Mouse (Mus musculus) adrenal gland, adult 2 months (tissue): ENCODE measurements at regions not wholly inside any gene's neighbourhood (a gene's known extent, or its start where the extent isn't known, plus 50 kb on each side); places are given as distances from the start of the nearest gene placed in this dataset.

Experiments used
- DNase-seq: peaks from one replicate; pipeline ENCODE4 v3.0.0; 2021

DNA sequence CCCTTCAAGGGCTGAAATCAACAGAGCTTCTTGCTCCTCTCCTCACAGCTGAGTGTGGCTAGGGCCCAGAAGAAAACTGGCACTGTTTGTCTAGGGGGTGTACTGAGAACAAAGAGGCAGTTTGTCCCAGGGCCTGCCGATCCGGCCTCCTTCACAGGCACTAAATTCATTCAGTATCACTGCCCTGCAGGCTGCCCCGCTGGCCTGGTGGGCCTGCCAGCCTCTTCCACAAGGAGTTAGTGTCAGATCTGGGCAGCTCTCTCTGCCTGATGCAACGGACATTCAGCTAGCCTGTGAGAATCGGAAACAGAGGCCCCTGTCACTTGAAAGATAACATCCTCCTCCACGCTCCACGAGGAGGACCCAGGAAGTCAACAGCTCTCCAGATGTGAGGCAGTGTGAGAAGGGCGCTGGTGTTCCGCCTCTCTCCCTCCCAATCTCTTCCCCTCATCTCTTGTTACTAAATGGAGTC, 83.5 kb upstream of the Usp24 start:
- no peak for DNase-seq

DNA sequence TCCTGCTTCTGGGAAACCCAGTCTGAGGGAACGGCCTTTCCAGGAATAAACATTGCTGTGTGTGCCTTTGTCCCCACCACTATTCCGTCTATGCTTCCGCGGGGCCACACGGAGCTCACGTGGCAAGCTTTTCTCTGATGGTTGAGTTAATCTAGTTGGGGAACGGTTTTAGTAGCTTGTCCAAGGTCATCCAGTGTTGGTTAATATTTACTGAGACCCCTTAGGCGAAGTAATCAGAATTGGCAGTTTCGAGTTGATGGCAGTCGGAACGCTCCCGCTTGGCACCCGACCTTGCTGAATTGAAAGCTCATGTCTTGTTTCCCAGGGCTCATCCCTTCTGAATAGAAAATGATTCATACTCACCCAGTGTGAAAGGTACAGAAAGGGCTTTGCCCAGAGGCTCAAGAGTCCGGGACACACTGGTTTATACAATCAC, 71.6 kb upstream of the Usp24 start:
- no peak for DNase-seq

DNA sequence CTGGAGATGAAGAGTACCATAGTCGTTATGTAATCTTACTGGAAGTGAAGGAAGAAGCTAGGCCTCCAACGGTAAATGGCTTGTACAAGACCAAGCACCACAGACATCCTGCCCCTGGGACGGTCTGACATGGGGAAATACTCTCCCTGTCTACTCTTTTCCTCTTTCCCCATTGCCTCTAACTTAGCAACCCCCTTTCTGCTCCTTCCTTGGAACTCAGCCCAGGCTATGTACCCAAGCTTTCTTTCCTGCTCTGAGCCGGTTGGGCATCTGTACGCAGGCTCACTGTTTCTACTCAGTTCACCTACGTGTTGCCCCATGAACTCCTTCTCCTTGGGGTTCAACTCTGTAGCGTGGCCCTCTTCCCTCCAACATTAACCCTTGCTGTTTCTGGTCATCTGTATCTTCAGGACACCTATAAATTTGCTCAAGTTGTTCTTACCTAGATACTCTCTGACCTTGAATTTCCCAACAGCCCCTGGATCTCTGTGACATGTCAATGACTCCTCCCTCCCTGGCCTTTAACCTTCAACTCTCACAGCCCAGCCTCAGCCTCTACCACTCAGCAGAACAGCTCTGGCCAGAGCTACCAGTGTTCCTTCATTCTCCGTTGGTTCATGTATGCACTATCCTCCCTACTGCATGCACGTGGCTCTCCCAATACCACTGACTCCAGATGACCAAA, 71.0 kb upstream of the Usp24 start:
- no peak for DNase-seq

DNA sequence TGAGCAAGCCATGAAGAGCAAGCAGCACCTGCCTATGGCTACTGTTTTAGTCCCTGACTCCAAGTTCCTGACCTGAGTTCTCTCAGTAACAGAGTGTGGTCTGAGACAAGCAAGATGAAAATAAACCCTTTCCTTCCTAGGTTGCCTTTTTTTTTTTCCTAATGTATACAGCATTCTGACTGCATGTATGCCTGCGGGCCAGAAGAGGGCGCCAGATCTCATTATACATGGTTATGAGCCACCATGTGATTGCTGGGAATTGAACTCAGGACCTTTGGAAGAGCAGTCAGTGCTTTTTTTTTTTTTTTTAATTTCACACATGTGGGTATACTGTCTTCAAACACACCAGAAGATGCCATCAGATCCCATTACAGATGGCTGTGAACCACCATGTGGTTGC, 69.3 kb upstream of the Usp24 start:
- no peak for DNase-seq

DNA sequence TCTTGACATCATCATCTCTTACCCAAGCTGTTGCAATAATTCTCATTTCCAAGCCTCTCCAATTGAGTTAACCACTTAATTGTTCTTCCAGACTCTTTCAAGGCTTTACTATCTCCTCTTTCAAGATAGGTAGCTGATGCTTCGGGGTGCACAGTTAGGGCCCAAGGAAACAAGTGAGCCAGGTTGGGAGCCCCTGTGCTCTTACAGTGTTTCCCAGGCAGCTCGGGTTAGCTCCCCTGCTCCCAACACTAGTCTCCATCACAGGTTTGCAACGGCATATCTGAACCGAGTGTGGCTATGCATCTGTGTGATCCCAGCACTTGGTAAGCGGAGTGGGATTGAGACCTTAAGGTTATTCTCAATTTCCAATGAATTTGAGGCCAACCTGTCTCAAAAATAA, 68.6 kb upstream of the Usp24 start:
- DNase-seq = no peak

DNA sequence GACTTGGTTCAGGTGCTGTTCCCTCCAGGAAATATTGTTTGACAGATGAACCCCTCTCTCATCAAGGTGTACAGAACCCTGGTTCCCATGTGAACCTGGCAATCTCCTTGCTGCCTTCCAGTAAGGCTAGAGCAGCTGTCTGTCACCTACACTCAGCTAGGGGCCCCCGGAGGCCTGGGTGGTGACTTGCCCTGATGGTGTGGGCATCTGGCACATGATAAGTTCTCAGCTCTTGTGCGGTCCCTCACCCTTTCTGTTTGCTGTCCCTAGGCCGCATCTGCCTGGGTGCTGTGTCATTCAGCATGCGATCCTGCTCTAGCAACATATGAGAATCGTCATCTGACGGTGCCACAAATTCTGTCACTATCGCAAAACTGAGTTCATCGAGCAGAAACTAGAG, 67.7 kb upstream of the Usp24 start:
- no peak for DNase-seq

DNA sequence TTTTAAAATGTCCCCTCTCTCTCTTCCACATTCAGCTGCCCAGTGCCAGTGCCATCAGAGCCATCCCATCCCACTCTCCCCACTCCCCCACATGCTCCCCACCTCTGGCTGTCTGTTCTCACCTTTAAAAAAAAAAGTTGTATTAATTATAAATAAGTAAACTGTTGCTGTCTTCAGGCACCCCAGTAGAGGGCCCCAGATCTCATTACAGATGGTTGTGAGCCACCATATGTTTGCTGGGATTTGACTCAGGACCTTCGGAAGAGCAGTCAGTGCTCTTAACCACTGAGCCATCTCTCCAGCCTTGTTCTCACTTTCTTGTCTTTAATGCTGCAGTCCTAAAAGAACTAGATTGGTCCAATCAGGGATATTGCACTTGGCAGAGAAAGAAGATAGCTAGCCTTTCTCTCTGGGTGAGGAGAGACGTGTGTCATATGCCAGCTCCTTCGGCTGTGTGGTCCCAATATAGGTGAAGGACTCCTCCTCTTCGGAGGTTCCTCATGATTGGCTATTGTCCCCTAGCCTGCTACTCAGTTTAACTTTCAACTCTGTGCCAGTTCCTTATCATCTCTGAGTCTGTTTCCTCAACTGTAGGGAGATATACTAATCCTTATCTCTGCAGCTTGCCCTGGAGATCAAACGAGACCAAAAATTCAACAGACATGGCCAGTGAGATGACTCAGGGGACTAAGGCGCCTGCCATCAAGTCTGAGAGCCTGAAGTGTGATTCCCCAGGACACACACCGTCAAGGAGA, 66.8 kb upstream of the Usp24 start:
- no peak for DNase-seq

DNA sequence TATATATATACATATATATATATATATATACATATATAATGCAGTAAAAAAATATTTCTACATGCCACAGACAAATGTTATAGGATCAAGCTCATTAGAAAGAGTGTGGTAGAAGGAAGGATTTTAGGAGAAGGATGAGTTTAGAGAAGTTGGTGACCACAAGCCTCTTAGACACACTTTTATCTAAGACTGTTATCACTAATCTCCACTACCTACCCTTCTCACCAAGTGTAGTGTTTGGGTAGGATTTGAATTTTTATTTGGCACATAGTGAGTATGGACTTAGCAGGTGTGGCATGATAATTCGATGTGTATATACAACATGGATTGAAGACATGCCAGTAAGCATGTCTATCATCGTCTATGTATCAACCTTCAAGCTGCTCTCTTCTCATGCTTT, 66.0 kb upstream of the Usp24 start:
- DNase-seq = no peak

DNA sequence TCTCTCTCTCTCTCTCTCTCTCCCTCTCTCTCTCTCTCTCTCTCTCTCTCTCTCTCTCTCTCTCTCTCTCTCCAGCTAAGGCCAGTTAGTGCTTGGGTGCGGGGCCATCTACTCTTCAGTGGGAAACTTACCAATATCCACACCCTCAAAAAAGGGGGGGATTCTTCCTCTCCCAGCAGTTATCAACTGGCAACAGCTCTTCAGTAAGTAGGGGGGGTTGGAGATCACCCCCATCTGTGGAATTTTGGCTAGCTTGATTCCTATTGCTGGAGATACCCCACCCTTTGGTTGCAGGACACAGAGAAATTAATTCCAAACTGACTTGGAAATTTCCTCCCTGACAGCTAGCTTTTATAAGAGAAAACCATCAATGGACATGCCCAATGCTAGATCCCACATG, 64.6 kb upstream of the Usp24 start:
- no peak for DNase-seq

DNA sequence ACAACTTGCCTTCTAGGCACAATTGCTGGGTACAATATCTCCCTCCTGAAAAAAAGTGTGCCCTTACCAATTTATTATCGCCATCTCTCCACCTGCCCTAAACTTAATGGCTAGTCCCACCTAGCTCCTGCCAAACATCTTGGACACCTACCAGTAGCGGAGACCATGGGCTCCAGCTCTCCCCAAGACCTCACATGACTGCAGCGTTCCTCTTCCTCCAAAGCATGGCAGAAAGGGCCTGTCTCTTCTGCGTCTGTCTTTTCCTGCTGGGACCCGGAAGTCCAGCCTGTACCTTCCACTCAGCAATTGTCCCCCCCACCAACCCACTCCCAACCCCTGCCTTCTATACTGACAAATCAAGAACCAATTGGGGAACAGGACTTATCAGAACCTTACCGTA, 63.1 kb upstream of the Usp24 start:
- DNase-seq = no peak

DNA sequence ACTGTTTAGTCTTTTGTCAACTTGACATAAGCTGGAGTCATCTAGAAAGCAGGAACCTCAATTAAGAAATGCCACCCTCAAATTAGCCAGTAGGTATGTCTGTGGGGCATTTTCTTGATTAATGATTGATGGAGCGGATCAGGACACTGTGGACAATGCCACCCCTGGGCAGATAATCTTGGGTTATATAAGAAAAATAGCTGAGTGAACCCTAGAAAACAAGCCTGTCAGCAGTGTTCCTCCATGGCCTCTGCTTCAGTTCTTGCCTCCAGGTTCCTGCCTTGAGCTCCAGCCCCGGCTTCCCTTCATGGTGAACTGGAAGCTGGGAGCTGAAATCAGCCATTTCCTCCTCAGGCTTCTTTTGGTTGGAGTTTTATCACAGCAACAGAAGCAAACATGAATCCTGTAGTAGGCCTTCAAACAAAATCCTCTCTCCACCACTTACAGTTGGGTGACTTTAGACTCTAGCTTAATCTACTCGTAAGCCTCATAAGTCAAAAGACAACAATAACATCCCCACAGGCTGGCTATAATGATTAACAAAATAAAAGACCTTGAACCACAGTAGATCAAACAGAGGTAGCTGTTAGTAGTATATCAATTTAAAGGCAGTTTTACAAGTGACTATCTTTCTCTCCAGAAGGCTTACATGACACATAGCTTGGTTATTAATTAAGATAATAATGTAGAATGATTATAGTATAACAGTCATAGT, 61.1 kb upstream of the Usp24 start:
- DNase-seq = no peak

DNA sequence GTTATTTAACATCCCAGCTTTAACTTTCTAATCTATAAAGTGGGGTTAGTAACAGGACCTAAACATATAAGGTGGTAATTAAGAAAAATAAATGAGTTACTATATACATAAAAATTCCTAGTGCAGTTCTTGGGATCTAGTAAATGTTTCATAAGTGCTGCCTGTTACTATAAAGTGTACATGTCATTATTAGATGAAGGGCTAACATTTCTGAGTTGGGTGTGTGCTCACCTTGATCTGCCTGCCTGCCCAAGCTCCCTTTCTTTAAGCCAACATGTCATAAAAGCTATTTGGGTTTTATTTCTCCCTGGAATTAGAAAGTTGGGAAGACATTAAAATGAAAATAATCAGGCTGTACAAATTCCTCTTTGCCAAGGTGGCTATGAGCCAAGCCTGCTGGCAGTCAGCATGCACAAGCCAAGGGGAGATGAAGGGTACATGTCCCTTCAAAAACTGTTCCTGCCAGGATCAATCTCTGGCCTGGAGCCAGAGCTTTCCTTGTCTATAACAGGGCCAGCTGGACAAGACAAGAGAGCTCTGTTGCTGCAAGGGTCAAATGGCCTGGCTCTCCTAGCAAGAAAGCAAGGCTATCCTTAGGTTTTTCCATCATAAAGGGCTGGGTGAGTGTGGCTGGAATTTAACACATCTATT, 59.9 kb upstream of the Usp24 start:
- peak; percentile 56 for DNase-seq

DNA sequence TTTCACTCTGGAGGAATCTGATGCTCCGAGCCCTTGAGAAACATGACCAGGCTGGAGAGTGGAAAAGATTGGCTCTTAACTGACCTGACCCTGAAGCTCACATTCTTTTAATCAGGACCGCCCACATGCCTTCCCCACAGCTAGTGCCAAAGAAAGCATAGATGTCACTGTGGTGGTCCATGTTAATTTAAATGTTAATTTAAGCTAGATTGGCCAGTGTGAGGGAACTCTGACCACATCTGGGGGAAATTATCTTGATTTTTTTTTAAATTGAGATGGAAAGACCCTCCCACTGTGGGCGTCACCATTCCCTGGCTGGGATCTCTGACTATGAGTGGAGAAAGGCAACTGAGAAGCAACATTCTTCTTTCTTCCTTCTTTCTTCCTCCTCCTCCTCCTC, 54.6 kb upstream of the Usp24 start:
- DNase-seq = no peak

DNA sequence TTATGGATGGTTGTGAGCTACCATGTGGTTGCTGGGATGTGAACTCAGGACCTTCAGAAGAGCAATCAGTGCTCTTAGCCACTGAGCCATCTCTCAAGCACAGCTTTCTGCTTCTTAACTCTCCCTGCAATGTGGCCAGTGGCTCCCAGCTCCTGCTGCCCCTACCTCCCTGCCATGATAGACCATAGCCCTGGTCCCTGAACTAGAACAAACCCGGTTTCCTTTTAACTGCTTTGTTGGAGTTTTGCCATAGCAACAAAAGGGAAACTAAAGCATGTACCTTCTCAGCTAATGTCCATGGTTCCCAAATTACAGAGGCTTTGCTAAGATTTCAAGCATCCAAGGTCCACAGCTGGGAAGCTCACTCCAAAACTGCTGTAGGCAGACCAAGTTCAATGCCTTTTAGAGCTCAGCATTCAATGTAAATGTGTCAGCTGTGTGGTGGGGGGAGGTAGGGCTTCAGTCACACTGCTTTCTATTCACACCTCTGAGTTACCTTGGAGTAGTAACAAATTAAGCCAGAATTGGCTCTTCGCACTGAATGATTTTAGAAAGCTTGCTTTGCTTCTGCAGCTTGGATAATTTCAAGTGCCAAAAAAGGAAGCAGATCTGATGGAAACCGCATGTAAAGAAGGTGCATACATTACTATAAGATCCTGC, 54.0 kb upstream of the Usp24 start:
- no peak for DNase-seq

DNA sequence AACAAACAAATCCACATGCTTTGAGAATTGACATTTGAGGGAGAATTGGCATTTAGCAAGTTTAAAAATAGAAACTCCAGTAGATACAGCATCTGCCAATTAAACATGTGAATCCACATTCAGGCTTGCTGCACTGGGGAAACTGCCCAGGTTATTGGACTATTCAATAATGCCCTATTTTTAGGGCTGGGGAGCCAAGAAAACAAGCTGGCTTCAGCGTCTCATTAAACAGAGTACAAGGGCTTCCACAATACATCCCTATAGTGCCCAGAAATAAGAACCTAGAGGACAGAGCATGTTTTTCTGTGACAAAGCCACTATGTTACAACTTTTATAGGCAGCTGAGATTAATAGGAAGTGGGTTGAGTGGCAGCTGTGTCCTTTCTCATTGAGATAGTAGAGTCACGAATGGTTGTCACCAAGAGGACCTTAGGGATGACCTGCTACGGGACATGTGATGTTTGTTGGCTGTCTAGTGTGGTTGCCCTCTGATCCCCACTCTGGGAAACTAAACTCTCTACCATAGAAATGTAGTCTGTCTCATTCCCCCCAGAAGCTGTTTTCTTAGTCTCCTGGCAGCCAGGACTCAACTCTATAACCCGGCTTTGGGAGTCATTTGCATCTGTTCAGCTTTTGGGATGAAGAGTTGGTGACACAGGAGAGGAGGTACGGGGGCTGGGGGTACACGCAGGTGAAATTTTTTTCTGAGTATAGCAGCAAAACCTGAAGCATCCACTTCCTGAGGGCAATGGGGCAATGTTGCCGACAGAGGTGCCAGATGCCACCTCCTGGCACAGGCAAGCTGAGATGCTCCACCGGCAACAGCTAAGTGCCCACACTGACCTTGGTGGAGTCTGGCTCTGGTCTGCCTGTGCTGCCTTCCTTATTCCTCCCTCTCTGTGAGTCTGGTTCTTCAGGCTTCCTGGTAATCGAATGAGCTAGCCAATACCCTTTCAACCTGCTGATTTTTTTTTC, 53.0 kb upstream of the Usp24 start:
- DNase-seq = no peak
